Mouse (Mus musculus) megakaryocyte-erythroid progenitor cell, adult 5-6 weeks (primary cell): ENCODE results near the gene Dzip1l. TPM values are rescaled to one million over a fixed set of nuclear protein-coding genes. Genes with fewer than 3 reads are reported as not detected.
A peak's percentile ranks its signal among the peaks of the same experiment; 100 is the strongest.
"Not testable (repeated sequence)": the region's sequence is repeated elsewhere in the genome, so short reads cannot be mapped to it uniquely, and the experiment has no call there.

ENCODE experiments used
- ATAC-seq: replicated peaks from 2 replicates; pipeline ENCODE4 v1.8.0; 2016; ENCODE audit warnings: mild to moderate bottlenecking, inconsistent platforms; ENCODE audit not compliant: severe bottlenecking, poor library complexity, low FRiP score, low TSS enrichment
- total RNA-seq, 2 experiments: library from RNA; stranded (forward) in 1 of 2; stranded (reverse) in 1 of 2; fragments of 200-1000, 215-1000 nt in 1 of 2; fragments of >200 nt in 1 of 2; fragmentation: Nextera tagmentation in 1 of 2; gene quantifications; 2 replicates each; pipeline ENCODE4 v1.2.3; 2014 to 2017

Dzip1l gene
- total RNA-seq (2014; fragmentation: Nextera tagmentation) (not detected in 2 replicates), total RNA-seq (2017) (0.11 TPM in 1 of 2 replicates, not detected in the other)

GRCm38 (mm10) chr9:99629281-99630011 is at the start of gene Dzip1l:
Dzip1l (plus strand) TSS chr9:99629496.
- ATAC-seq, result no peak

- ATAC-seq, result peak; percentile 72
These were observed 48.6 kb upstream of the Dzip1l start for GRCm38 (mm10) chr9:99580655-99581054.

GRCm38 (mm10) chr9:99587505-99588202 is 41.6 kb upstream of the Dzip1l start:
- ATAC-seq, result peak; percentile 79

GRCm38 (mm10) chr9:99591144-99591543 is 38.2 kb upstream of the Dzip1l start:
- 0 out of 2 replicates have a peak, but pooled peaks have one; percentile 25 for ATAC-seq

GRCm38 (mm10) chr9:99599127-99599526 is 30.2 kb upstream of the Dzip1l start:
- ATAC-seq, result not testable (repeated sequence)

- ATAC-seq, result no peak
These were observed 25.7 kb upstream of the Dzip1l start for GRCm38 (mm10) chr9:99603566-99603965.

GRCm38 (mm10) chr9:99612202-99612601 is 17.1 kb upstream of the Dzip1l start, which contains the start of gene A4gnt:
A4gnt (plus strand) TSS chr9:99612502.
- ATAC-seq, result no peak

- ATAC-seq, result no peak
These were observed 9.6 kb upstream of the Dzip1l start for GRCm38 (mm10) chr9:99619688-99620087.

- no peak for ATAC-seq
These were observed 9.1 kb upstream of the Dzip1l start for GRCm38 (mm10) chr9:99620196-99620595.

GRCm38 (mm10) chr9:99622034-99622433 is 7.3 kb upstream of the Dzip1l start:
- ATAC-seq, result no peak

GRCm38 (mm10) chr9:99622966-99623365 is 6.3 kb upstream of the Dzip1l start:
- ATAC-seq, result no peak

- no peak for ATAC-seq
These were observed 5.2 kb upstream of the Dzip1l start for GRCm38 (mm10) chr9:99624117-99624516.

- ATAC-seq, result no peak
These were observed 715 bp upstream of the Dzip1l start for GRCm38 (mm10) chr9:99628581-99628980.

- no peak for ATAC-seq
These were observed 775 bp downstream of the Dzip1l start for GRCm38 (mm10) chr9:99630071-99630470.

- no peak for ATAC-seq
These were observed 1.3 kb downstream of the Dzip1l start for GRCm38 (mm10) chr9:99630528-99631125.

GRCm38 (mm10) chr9:99631781-99632180 is 2.5 kb downstream of the Dzip1l start:
- ATAC-seq, result no peak

- no peak for ATAC-seq
These were observed 3.0 kb downstream of the Dzip1l start for GRCm38 (mm10) chr9:99632264-99632663.

- no peak for ATAC-seq
These were observed 7.5 kb downstream of the Dzip1l start for GRCm38 (mm10) chr9:99636776-99637175.

GRCm38 (mm10) chr9:99637227-99637626 is 7.9 kb downstream of the Dzip1l start:
- ATAC-seq, result no peak

- no peak for ATAC-seq
These were observed 8.4 kb downstream of the Dzip1l start for GRCm38 (mm10) chr9:99637736-99638135.
